Mouse (Mus musculus) G1E (cell line): ENCODE results near the gene Hbs1l. TPM values are rescaled to one million over a fixed set of nuclear protein-coding genes. Genes with fewer than 3 reads are reported as not detected.

Experiments
- ATAC-seq: 2 replicates; pipeline ENCODE4 v1.8.0; 2016; ENCODE audit warnings: mild to moderate bottlenecking; ENCODE audit not compliant: insufficient number of reproducible peaks, poor library complexity, low FRiP score, severe bottlenecking; ENCODE audit errors: extremely low read depth
- DNase-seq: peaks from one replicate; pipeline ENCODE4 v3.0.0; 2012; ENCODE audit warnings: low spot score
- H3K27me3 ChIP-seq: 2 replicates; pipeline ENCODE4 v1.6.1; 2012; ENCODE audit warnings: mild to moderate bottlenecking, low read length, inconsistent platforms; ENCODE audit not compliant: insufficient read depth
- H3K36me3 ChIP-seq: replicated peaks from 2 replicates; pipeline ENCODE3; 2012; ENCODE audit warnings: mild to moderate bottlenecking, inconsistent platforms
- H3K4me1 ChIP-seq: 2 replicates; pipeline ENCODE4 v1.6.1; 2012; ENCODE audit warnings: low read depth, low read length, inconsistent platforms, mixed read lengths; ENCODE audit not compliant: insufficient read depth
- H3K4me3 ChIP-seq: 2 replicates; pipeline ENCODE4 v1.5.1; 2012; ENCODE audit warnings: low read depth, mild to moderate bottlenecking, inconsistent platforms, low read length, moderate library complexity, mixed read lengths
- H3K9me3 ChIP-seq: replicated peaks from 2 replicates; pipeline ENCODE4 v1.6.1; 2012; ENCODE audit warnings: inconsistent platforms
- CTCF ChIP-seq: IDR thresholded peaks from 2 replicates; pipeline ENCODE4 v1.5.1; 2012; ENCODE audit warnings: low read depth, low read length, inconsistent platforms, mixed read lengths
- GATA1 ChIP-seq: IDR thresholded peaks from 2 replicates; pipeline ENCODE4 v1.6.1; 2012; ENCODE audit warnings: borderline replicate concordance, low read length, inconsistent platforms, mixed read lengths
- GATA2 ChIP-seq: IDR thresholded peaks from 2 replicates; pipeline ENCODE4 v1.6.1; 2012; ENCODE audit warnings: low read depth, low read length, inconsistent platforms, borderline replicate concordance
- POLR2AphosphoS5 ChIP-seq: IDR thresholded peaks from 2 replicates; pipeline ENCODE4 v1.6.1; 2012; ENCODE audit warnings: low read depth, low read length, inconsistent platforms; ENCODE audit not compliant: insufficient replicate concordance
- TAL1 ChIP-seq: conservative IDR thresholded peaks from 2 replicates; pipeline ENCODE4 v1.6.1; 2012; ENCODE audit warnings: low read depth, low read length, inconsistent platforms, mixed read lengths
- polyA plus RNA-seq: library from polyadenylated mRNA; stranded (reverse); fragments of >175 nt; gene quantifications from 2 replicates; pipeline ENCODE4 v1.2.3, GENCODE M21; 2012
- total RNA-seq, 2 experiments: library from RNA; stranded (forward) in 1 of 2; stranded (reverse) in 1 of 2; fragments of 200-1000 nt in 1 of 2; fragments of >200 nt in 1 of 2; fragmentation: Nextera tagmentation in 1 of 2; gene quantifications; 2 replicates each; pipeline ENCODE4 v1.2.3; 2014 to 2017

The Hbs1l gene
- total and polyA plus RNA-seq, 3 experiments: 132 to 153 (median 150) TPM

DNA sequence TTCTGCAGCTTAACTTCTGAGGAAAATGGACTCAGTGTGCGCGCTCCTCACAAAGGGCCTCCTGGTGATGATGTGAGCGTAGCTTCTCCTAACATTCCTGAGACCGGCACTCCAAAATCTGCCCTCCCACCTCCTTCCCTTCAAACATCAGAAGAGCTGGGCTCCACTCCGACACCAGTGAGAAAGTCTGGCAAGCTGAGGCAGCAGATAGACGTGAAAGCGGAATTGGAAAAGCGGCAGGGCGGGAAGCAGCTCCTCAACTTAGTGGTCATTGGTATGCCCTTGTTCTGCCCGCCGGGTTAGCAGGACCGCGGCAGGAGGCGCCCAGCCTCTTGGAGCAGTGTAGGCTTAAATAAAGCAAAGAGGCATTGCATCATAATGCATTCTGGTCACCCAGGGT, 45.9 kb downstream of the Hbs1l start:
- no peak overlapping the region for H3K4me3 ChIP-seq
- TF ChIP-seq CTCF (no peak), POLR2AphosphoS5 (no peak), TAL1 (no peak), GATA2 (no peak), GATA1 (no peak)
- no peaks in the 10 kb centered on the region for H3K27me3 ChIP-seq
- peaks cover 88% of the 10 kb centered on the region for H3K36me3 ChIP-seq
- peaks cover 4% of the 10 kb centered on the region for H3K9me3 ChIP-seq
- ATAC-seq (no peak), DNase-seq (no peak)
- H3K4me1 ChIP-seq: no peaks in the 10 kb centered on the region

GRCm38 (mm10) chr10:21342331-21343005, 46.7 kb downstream of the Hbs1l start:
- Histone ChIP-seq H3K4me3 (no peak overlapping the region), H3K36me3 (peaks cover 88% of the 10 kb centered on the region), H3K4me1 (no peaks in the 10 kb centered on the region; the same call in 1 of the 2 replicates), H3K9me3 (no peaks in the 10 kb centered on the region), H3K27me3 (no peaks in the 10 kb centered on the region)
- no peak for TF ChIP-seq GATA2
- no peak for TF ChIP-seq CTCF
- no peak for TF ChIP-seq TAL1
- no peak for TF ChIP-seq POLR2AphosphoS5
- no peak for TF ChIP-seq GATA1
- ATAC-seq: no peak
- DNase-seq: no peak

DNA sequence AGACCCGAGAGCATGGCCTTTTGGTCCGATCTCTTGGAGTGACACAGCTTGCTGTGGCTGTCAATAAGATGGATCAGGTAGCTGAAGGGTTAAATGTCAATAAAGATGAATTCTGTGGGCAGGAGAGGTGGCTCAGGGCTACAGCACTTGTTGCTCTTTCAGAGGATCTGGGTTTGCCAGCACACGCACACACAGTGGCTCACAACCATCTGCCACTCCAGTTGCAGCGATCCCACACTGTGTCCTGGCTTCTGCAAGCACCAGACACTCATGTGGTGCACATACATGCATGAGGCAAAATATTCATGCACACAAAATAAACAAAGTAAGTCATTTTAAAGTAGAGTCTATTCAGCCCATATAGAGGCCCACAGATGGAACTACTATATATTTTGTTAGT, 51.6 kb downstream of the Hbs1l start:
- ATAC-seq (no peak), DNase-seq (no peak)
- H3K4me1 ChIP-seq: no peaks in the 10 kb centered on the region; the same call in 1 of the 2 replicates
- no peaks in the 10 kb centered on the region for H3K9me3 ChIP-seq
- H3K27me3 ChIP-seq: no peaks in the 10 kb centered on the region
- no peak for TF ChIP-seq TAL1
- no peak for TF ChIP-seq POLR2AphosphoS5
- TF ChIP-seq GATA2: no peak
- no peak for TF ChIP-seq GATA1
- no peak for TF ChIP-seq CTCF
- no peak overlapping the region for H3K4me3 ChIP-seq
- peaks cover 84% of the 10 kb centered on the region for H3K36me3 ChIP-seq

DNA sequence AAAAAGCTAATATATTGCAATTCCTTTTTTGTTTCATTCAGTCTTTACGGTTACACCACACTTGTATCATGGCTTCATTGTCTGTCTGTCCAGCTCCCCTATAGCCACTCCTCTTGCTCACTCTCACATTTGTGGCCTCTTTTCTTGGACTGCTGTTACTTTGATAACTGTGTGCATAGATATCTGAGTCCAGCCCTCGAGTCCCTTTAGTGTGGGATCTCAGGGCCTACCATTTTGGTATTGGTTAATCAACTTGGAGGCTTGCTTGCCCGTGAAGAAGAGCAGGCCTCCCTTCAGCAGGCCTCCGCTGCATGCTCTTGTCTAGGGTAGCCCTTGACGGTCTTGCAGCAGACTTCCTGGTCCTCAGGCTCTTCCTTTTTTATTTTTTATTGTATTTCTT, 53.7 kb downstream of the Hbs1l start:
- Histone ChIP-seq H3K4me3 (no peak overlapping the region), H3K36me3 (peaks cover 85% of the 10 kb centered on the region), H3K9me3 (no peaks in the 10 kb centered on the region), H3K4me1 (no peaks in the 10 kb centered on the region; the same call in 1 of the 2 replicates), H3K27me3 (no peaks in the 10 kb centered on the region)
- ATAC-seq (no peak), DNase-seq (no peak)
- no peak for TF ChIP-seq GATA2
- no peak for TF ChIP-seq POLR2AphosphoS5
- no peak for TF ChIP-seq CTCF
- no peak for TF ChIP-seq TAL1
- no peak for TF ChIP-seq GATA1

GRCm38 (mm10) chr10:21349946-21350345, 54.2 kb downstream of the Hbs1l start:
- no peak for ATAC-seq
- no peak overlapping the region for H3K4me3 ChIP-seq
- peaks cover 87% of the 10 kb centered on the region for H3K36me3 ChIP-seq
- TF ChIP-seq GATA1: no peak
- no peak for TF ChIP-seq CTCF
- TF ChIP-seq TAL1: no peak
- no peak for TF ChIP-seq POLR2AphosphoS5
- TF ChIP-seq GATA2: no peak
- no peaks in the 10 kb centered on the region for H3K27me3 ChIP-seq
- H3K9me3 ChIP-seq: no peaks in the 10 kb centered on the region
- no peak for DNase-seq
- no peaks in the 10 kb centered on the region; the same call in 1 of the 2 replicates for H3K4me1 ChIP-seq

- no peak for ATAC-seq
- no peak overlapping the region for H3K4me3 ChIP-seq
Observed at GRCm38 (mm10) chr10:21350531-21351515, 55.0 kb downstream of the Hbs1l start.

More at GRCm38 (mm10) chr10:21350531-21351515, 55.0 kb downstream of the Hbs1l start:
- H3K9me3 ChIP-seq: no peaks in the 10 kb centered on the region
- DNase-seq: no peak
- no peaks in the 10 kb centered on the region; the same call in 1 of the 2 replicates for H3K4me1 ChIP-seq
- H3K36me3 ChIP-seq: peaks cover 86% of the 10 kb centered on the region
- H3K27me3 ChIP-seq: no peaks in the 10 kb centered on the region
- no peak for TF ChIP-seq GATA1
- TF ChIP-seq GATA2: no peak
